Mouse (Mus musculus) spleen, adult 18-20 months (tissue): ENCODE measurements around the gene Slc8b1.

Source experiments
- DNase-seq, 2 experiments: peaks; one replicate each; pipeline ENCODE4 v3.0.0; 2022; ENCODE audit warnings: mixed read lengths in 2 of 2

The Slc8b1 gene

GRCm38 (mm10) chr5:120568964-120569363, 58.0 kb downstream of the Slc8b1 start:
- DNase-seq = no peak

DNA sequence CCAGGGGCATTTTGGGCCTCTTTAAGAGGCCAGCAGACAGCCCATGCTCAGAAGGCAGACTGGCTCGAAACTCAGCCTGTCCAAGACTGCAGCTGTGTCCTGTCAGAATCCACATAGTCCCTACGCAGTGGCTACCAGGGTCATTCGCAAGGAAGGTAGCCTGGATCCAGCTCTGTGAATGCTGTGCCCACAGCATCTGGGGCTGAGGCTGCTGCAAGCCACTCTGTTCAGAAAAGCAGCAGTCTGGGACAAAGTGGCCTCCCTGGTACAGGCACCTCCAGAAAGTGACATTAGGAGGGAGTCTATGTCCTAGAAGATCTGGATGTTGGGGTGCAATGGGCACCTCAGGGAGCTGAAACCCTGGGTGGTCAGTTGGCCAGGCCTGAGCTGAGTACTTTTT, 58.8 kb downstream of the Slc8b1 start:
- DNase-seq = no peak

- DNase-seq = no peak
Measured at GRCm38 (mm10) chr5:120570289-120570897, 59.4 kb downstream of the Slc8b1 start.

GRCm38 (mm10) chr5:120571056-120571740, 60.2 kb downstream of the Slc8b1 start:
- DNase-seq = no peak

DNA sequence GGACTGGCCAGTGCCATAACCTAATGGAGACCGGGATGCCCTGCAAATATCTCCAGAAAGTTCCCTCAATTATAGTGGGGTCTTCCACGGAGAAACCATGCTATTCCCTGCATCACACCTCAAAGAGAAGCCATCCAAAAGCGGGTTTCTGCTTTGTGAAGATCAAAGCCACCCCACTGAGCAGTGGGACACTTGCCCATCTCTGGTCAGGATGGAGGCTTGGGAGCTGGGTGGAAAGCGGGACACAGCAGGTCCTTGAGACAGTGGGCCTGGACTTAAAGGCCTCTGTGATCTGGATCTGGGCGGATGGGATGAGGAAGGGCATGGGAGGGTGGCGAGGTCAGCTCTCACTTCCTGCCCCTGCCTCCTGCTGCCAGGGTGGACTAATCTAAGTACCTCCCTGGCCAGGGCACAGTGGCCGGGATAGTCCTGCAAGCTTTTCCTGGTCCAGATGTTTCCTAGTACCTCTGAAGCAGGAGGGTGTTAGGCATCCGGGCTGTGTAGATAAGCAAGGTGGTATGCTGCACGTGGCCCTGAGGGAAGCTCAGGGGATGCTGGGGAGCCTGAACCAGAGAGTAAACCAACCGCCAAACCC, 63.6 kb downstream of the Slc8b1 start:
- no peak for DNase-seq

DNA sequence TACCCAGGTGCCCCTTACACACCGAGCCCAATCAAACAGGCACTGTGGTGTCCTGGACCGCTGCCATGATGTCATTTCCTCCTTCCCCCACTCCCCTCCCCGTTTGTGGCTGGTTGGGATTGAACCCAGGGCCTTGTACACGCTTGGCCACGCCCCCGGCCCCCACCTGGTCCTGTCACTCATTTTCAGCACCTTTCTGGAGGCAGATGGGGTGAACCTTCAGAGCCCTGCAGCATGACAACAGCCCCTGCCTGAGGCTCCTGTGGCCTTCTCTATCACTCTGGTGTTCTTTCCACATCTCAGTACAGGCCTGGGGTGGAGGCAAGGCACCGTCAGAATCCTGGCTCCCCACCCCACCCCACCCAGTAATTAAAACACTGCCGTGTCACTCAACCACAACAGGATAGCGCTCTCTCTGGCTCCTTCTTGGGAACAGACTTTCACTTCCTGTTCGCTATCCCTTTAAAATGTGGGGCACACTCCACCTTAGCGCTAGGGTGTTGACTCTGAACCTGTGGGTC, 65.9 kb downstream of the Slc8b1 start:
- DNase-seq = no peak

- DNase-seq = peak in 1 of 2 experiments; percentile 44
Measured at GRCm38 (mm10) chr5:120577935-120578441, 67.0 kb downstream of the Slc8b1 start.

GRCm38 (mm10) chr5:120578504-120579081, 67.6 kb downstream of the Slc8b1 start:
- peak; percentile 48 to 58 for DNase-seq

- peak; percentile 24 to 47 for DNase-seq
Measured at GRCm38 (mm10) chr5:120579211-120579897, 68.4 kb downstream of the Slc8b1 start.

GRCm38 (mm10) chr5:120579898-120580626, 69.1 kb downstream of the Slc8b1 start:
- no peak for DNase-seq

DNA sequence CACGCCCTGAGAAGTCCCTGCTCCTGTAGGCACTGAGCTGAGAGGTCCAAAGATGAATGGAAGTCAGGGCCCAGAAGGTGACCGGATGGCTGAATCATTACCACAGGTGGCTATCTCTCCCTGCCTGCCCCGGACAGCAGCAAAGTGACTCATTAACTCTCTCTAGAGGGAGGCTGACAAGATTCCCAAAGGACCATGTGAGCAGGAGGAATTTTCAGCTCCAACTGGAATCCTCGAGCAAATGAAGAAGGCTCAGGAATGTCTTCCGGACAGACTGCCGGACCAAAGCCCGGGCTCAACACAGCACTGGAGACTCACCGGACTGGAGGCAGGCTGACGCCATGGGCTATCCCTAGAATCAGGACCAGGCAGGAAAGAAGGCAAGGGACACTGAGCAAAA, 71.0 kb downstream of the Slc8b1 start:
- DNase-seq = no peak

DNA sequence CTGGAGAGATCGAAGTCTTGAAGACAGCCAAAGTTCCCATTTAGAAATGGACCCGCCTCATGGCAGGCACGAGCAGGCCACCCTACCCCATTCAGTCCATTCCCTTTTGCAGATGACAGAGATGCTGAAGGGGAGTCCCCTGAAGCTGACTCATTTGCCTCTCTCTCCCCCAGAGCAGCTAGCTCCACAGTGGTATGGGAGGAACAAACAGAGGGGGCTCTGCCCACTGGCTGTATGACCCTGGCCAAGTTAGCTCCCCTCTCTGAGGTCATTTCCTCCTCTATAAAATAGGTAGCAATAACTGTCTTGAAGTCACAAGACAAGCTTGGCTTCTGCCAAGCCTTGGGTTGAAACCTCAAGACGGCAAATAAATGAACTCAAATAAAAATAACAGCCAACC, 72.5 kb downstream of the Slc8b1 start:
- DNase-seq = no peak
